Mouse (Mus musculus) bone marrow macrophage, adult 2 months (primary cell): Measurements from ENCODE around the gene Fto.

ENCODE experiments used
- CTCF ChIP-seq: IDR thresholded peaks from 2 replicates; pipeline ENCODE4 v1.5.1; 2012; ENCODE audit warnings: low read depth, mild to moderate bottlenecking, low read length, moderate library complexity
- POLR2A ChIP-seq: IDR thresholded peaks from 2 replicates; pipeline ENCODE4 v1.6.1; 2012; ENCODE audit warnings: mild to moderate bottlenecking, low read depth, low read length, borderline replicate concordance

GRCm38 (mm10) chr8:91344659-91345058 lies 31.3 kb downstream of the Fto start:
- no peak for TF ChIP-seq POLR2A
- no peak for TF ChIP-seq CTCF
